Mouse (Mus musculus): ENCODE measurements around the gene Cd40. TPM values are rescaled to one million over a fixed set of nuclear protein-coding genes. Genes with fewer than 3 reads are reported as not detected.

The Cd40 gene
- total RNA-seq, 2 experiments from 2014 or later: 0.42 to 0.61 TPM

DNA sequence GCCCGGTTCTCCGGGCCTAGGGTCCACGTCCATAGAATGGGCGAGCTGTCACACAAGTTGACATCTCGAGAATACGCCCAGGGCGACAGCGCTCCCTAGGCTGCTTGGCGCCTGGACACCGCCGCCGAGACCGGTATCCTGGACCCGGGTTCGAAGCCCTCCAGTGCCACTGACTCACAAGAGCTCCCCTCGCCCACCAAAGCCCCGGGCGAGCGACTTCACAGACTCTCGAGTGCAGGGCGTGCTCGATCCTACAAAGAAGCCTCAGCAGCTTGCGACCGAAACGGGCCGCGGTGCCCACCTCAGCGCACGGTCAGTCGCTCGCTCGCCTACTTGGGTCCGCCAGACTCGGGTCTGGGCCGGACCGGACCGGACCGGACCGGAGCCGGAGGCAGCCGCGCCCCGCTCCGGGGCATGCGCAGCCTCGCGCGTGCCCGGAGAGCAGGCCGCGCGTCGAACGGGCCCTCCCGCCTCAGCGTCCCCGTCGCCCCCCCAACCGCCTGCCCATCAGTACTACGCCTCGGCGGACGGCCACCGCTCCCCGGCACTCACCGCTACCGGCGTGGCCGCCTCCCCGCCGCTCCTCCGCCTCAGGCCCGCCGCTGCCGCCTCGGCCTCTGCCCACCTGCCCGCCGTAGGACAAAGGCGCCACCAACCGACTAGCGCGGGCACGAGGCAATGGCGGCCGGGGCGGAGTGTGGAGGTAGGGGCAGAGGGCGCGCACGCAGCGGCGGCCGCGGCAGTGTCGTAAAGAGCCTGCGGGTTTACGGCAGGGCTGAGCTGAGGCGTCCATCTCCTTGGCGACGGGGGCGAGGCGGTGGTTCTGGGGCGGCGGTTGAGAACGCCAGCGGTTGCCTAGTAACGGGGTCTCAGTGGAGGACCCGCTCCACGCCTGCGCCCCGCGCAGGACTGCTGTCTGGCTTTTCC is 21.0 kb upstream of the Cd40 start, which contains the start of gene Ncoa5:
Ncoa5 (minus strand) TSS at position 737 of the 927 bp plus-strand sequence.
- peak; percentile 99 for DNase-seq (ENCODE audit: extremely low spot score in 1 of 2, low spot score in 2 of 2)
- intact Hi-C loops (cut with DNase I): loop anchor here (5.0 kb wide), 1 partner anchor 122 kb away; the partner anchor contains the start of gene Zfp335
- peak within 1 kb of the TSS; percentile 82 for H3K4me3 ChIP-seq
- TF ChIP-seq CTCF (IDR thresholded peaks at IDR 0.05): no peak; the same call in none of the 2 replicates
- peak within 1 kb of the TSS; percentile 95 for H3K27ac ChIP-seq

DNA sequence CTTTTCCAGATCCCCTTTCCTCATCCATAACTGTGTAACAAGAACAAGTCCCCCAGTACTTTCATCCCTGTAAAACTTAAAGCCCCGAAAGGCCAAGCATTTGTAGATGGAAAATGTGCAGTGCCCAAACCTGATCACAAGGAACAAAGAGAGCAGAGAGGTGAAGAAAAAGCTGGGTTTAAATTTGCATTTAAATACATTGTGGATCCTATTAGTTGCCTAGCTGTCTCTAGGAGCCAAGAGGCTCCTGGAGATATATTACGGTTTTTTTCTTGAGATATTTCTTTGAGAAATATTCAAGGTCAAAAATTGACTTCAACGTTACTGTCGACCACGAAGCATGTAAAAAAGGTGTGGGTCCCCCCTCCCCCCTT is 20.4 kb upstream of the Cd40 start:
- peak overlapping the region; percentile 82 for H3K4me3 ChIP-seq
- DNase-seq (ENCODE audit: extremely low spot score in 1 of 2, low spot score in 2 of 2): no peak
- peak overlapping the region; percentile 95 for H3K27ac ChIP-seq
- intact Hi-C loops (cut with DNase I): no loop called here
- TF ChIP-seq CTCF (IDR thresholded peaks at IDR 0.05): no peak

DNA sequence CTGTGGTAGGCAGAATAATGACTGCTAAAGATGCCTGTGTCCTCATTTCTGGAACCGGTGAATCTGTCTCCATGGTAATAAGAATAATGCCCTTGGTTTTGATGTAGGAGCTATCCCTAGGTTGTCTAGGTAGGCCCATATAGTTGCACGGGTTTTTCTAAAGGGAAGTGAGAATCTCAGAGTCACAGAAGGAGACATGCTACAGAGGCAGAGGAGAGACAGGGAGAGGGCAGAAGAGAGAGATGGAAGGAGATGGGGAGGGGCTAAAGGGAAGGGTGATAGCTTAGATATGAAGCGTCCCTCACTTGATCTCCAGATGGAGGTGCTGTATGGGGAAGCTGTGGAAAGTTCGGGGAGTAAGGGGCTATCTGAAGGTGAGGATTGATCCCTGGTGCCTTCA is 18.0 kb upstream of the Cd40 start:
- no peak for TF ChIP-seq CTCF (IDR thresholded peaks at IDR 0.05)
- intact Hi-C loops (cut with DNase I): no loop called here
- DNase-seq (ENCODE audit: extremely low spot score in 1 of 2, low spot score in 2 of 2): no peak
- Histone ChIP-seq H3K27ac (no peak overlapping the region), H3K4me3 (no peak overlapping the region)

DNA sequence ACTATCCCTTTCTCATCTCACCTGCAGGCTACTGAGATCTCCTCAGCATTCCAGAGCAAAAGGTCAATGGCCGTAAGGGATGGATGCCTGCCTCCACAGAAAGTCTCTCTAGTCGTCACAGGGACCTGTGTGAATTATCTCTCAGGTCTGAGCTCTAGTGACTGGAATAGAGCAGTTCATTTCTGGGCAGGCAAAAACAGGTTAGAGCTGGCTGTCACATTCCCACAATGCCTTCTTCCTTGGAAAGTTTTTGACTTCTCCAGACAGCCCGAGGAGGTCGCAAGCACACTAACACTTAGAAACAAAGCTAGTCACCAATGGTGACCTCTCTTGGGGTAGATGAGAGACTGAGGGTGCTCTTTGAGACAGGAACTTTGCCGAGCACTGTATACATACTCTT is 13.3 kb upstream of the Cd40 start:
- Histone ChIP-seq H3K4me3 (no peak overlapping the region), H3K27ac (no peak overlapping the region)
- no peak for TF ChIP-seq CTCF (IDR thresholded peaks at IDR 0.05)
- DNase-seq (ENCODE audit: extremely low spot score in 1 of 2, low spot score in 2 of 2): no peak
- intact Hi-C loops (cut with DNase I): no loop called here

DNA sequence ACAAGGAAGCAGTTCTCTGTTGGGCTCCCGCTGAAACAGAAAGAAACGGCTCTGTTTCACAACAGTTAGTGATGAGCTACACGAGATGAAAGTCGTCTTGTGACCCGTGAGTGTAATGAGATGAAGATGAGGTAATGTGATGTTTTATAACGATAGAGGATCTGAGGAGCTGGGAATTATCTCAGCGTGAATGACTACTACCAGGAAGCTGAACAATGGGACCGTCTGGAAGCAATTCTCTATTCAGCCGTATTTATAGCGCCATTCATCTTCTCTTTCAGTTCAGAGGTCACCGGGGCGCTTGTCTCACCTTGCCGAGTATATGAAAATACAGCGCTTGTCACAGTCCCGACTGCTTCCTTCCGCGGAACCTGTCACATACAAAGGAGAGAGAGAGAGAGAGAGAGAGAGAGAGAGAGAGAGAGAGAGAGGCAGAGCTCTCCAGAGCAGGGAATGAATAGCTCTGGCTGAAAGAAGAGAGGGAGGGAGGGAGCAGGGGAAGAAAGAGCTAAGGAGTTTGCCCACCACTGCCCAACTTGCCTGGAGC is 12.3 kb upstream of the Cd40 start:
- intact Hi-C loops (cut with DNase I): no loop called here
- DNase-seq (ENCODE audit: extremely low spot score in 1 of 2, low spot score in 2 of 2): no peak
- TF ChIP-seq CTCF (IDR thresholded peaks at IDR 0.05): no peak; the same call in none of the 2 replicates
- Histone ChIP-seq H3K27ac (no peak overlapping the region), H3K4me3 (peak overlapping the region; percentile 26)

DNA sequence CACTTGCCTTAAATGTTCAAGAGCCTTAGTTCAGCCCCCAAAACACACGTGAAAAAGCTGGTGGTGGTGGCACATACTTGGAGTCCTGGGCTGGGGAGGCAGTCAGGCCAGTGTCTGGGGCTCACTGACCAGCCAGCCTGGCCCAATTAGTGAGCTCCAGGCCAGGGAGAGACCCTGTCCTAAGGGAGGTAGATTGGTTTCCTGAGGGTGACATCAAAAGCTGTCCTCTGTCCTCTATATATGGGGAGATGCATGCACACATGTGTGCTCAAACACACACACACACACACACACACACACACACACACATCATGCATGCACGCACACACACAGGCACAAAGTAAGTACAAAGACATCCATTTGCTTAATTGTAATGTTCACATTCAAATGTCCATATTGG is 11.7 kb upstream of the Cd40 start:
- DNase-seq (ENCODE audit: extremely low spot score in 1 of 2, low spot score in 2 of 2): no peak
- no peak overlapping the region for H3K27ac ChIP-seq
- intact Hi-C loops (cut with DNase I): no loop called here
- H3K4me3 ChIP-seq: no peak overlapping the region
- TF ChIP-seq CTCF (IDR thresholded peaks at IDR 0.05): no peak

DNA sequence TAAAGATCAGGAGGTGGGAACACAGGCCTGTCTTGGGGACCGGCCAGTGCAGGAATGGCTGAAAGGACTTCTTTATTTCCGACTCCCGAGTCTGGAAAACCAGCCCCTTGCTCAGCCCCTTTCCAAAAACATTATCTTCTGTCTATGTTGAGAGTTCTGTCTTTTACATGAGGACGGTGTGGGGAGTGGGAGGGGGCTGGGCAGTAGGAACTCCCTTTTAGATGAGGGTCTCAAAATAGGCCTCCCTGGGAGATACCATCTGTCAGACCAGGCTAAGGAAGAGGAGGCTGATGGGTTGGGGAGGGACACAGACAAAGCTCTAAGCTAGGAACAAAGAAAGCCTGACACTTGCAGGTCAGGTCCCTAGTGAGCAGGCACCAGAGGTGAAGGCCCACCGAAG is 6.4 kb upstream of the Cd40 start:
- Histone ChIP-seq H3K4me3 (no peak overlapping the region), H3K27ac (no peak overlapping the region)
- TF ChIP-seq CTCF (IDR thresholded peaks at IDR 0.05): no peak
- intact Hi-C loops (cut with DNase I): no loop called here
- no peak for DNase-seq (ENCODE audit: extremely low spot score in 1 of 2, low spot score in 2 of 2)

DNA sequence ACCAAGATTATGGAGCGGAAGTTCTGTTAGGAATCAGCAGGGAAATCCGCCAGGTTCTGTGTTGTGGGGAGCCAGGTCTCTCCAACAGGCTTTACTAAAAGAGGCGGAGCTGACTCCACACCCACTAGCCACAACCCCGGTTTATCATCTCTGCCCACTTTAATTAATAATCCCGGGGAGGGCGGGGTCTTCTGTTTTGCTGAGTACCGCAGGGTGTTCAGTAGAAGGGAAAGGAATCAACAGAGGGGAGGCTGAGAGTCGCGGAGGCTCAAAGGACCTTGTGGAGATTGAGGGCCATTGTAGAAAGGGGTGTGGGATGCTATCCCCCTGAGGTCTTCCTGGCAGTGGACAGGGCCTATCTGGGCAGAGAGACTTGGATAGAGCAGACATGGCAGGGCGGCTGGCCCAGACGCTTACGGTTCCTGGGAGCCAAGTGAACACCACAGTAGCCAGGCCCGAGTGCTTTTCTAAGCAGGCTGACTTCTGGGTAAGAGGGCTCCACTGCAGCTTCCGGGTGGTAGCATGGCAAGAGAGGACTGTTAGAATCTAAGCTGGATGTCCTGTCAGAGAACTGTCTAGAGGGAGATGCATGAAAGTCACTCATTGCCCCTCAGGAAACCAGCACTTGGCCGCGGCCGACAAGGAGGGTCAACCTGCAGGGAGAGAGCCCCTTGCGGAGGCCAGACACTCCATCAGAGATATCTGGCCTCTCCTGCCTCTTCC is 4.4 kb upstream of the Cd40 start:
- intact Hi-C loops (cut with DNase I): no loop called here
- TF ChIP-seq CTCF (IDR thresholded peaks at IDR 0.05): no peak
- no peak overlapping the region for H3K27ac ChIP-seq
- no peak for DNase-seq (ENCODE audit: extremely low spot score in 1 of 2, low spot score in 2 of 2)
- H3K4me3 ChIP-seq: no peak overlapping the region

DNA sequence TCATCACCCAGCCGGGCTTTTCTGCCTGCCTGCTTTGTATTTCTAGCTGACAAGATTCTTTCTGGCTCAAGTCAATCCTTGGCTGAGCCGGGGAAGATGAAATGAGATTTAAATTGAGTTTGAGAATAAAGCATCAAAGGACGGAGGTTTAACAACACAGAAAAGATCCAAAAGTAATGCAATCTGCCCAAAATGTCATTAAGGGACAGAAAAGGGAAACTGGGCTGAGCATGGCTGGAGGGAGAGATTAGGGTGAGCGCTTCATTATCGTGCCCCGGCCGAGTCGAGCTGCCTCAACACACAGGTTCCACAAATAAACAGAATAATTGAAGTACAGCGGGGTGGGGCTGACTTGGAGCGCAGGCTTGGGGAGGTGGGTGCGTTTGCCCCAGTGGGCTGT is 3.9 kb upstream of the Cd40 start:
- H3K27ac ChIP-seq: no peak overlapping the region
- intact Hi-C loops (cut with DNase I): no loop called here

DNA sequence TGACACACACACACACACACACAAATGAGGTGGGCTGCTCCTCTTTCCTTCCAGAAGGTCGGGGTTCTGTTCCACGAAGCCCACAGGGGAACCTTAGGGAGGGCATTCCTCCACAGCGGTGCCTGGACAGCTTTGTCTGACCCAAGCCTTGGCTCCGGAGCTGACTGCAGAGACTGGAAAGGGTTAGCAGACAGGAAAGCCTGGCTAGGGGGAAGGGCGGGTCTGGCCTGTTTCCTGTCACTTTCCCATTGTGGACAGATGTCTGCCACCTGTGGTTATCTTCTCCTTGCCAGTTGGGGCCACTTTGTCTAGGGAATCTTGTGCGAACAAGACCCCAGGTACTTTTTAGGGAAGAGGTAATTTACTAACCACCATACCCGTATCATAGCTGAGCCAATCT is 478 bp downstream of the Cd40 start:
- no peak overlapping the region for H3K27ac ChIP-seq
- TF ChIP-seq CTCF (IDR thresholded peaks at IDR 0.05): no peak
- intact Hi-C loops (cut with DNase I): no loop called here
- peak overlapping the region; percentile 19; the same call in 1 of the 2 replicates for H3K4me3 ChIP-seq
- no peak for DNase-seq (ENCODE audit: extremely low spot score in 1 of 2, low spot score in 2 of 2)

More for the DNA sequence above, 3.9 kb upstream of the Cd40 start:
- no peak for TF ChIP-seq CTCF (IDR thresholded peaks at IDR 0.05)
- DNase-seq (ENCODE audit: extremely low spot score in 1 of 2, low spot score in 2 of 2): no peak
- H3K4me3 ChIP-seq: no peak overlapping the region

DNA sequence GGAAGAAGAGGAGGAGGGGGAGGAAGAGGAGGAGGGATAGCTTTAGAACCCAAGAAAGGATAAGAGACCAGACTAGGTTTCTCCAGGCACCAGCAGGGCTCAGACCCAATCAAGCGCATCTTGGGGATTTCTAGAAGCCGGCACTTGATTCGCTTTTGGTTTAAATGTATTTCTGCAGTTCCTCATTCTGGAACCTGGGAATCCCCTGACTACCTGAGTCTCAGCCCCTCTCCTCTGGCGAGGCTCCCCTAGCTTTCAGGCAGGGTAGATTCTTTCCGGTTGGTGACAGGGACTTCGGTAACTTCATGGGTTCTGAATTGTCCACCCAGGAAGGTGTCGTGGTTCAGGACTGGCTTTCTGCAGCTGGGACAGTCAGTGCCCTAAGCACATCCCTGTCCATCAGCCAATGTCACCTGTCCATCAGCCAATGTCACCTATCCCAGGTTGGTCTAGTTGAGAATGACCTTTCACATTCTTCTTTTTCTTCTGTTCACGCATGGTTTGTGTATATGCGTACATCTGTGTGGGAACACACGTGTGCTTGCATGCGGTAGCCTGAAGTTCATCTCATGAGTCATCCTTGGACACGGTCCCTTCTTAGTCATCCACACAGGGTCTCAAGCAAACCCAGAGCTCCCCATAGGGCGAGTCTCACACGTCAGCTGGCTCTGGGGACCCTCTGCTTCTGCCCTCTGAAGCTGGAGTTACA is 1.1 kb downstream of the Cd40 start:
- Histone ChIP-seq H3K4me3 (no peak overlapping the region), H3K27ac (no peak overlapping the region)
- intact Hi-C loops (cut with DNase I): no loop called here
- no peak for DNase-seq (ENCODE audit: extremely low spot score in 1 of 2, low spot score in 2 of 2)
- TF ChIP-seq CTCF (IDR thresholded peaks at IDR 0.05): no peak
